Comparison of ENCODE assay signal across 25 mouse cellular contexts in genomic region chr12:104224598-104225300, GRCm38 (mm10). TPM values are rescaled to one million over a fixed set of nuclear protein-coding genes. Genes with fewer than 3 reads are reported as not detected.
DNase-seq lines count a peak whose midpoint lies in the region; ATAC-seq and TF ChIP-seq lines count a peak whose summit lies in the region.
"Had no signal": no experiment of that assay in that cellular context is flagged by ENCODE, and none has a peak within 500 bp of the region (broad histone marks: within the 10 kb centered on the region; RNA-seq: fewer than 3 reads in every experiment).

No protein-coding gene starts in this region.

- DNase-seq in kidney, adult 2 months, result peak; percentile 10
- peak; percentile 12 to 20 for DNase-seq in spleen, postnatal 36 days (ENCODE audit: low spot score in 2 of 2)
- no peak for DNase-seq in spleen, postnatal 14 days (ENCODE audit: low spot score in 2 of 2)
- DNase-seq in cerebellum, postnatal 10 days, result no peak
- no peak for DNase-seq in neural tube, embryonic 10.5 days (ENCODE audit: extremely low spot score, low spot score)
- DNase-seq: adrenal gland, postnatal 25 days; cerebellum, adult 8-10 months; gastrocnemius, postnatal 10 days; kidney, postnatal 4 days; lung, embryonic 14.5 days; spleen, adult 18-20 months; thymus, postnatal 14 days had no signal

- no peak overlapping the region for H3K4me2 ChIP-seq in kidney, embryonic 14.5 days (replicated peaks; ENCODE audit: low read depth, low read length)
- H3K4me2 ChIP-seq: embryonic facial prominence, embryonic 15.5 days; heart, embryonic 15.5 days; hindbrain, embryonic 14.5 days; intestine, embryonic 15.5 days; lung, embryonic 14.5 days; neural tube, embryonic 13.5 days had no signal

- WGBS in kidney, adult 2 months, result 65% methylated on average over 7 of the region's 7 CpGs
- 68% methylated on average over 7 of the region's 7 CpGs for WGBS in kidney, embryonic 14.5 days

- no peak for ATAC-seq in kidney, embryonic 14.5 days (ENCODE audit: low FRiP score, low TSS enrichment)
- peak; percentile 91 for ATAC-seq in granulocyte monocyte progenitor cell, adult 5-6 weeks (replicated peaks; ENCODE audit: poor library complexity, severe bottlenecking)
- ATAC-seq: intestine, embryonic 15.5 days had no signal

- TF ChIP-seq POLR2A in kidney, adult 2 months (IDR thresholded peaks at IDR 0.05; ENCODE audit: low read depth, low read length), result no peak

- no peak overlapping the region for H3K4me3 ChIP-seq in kidney, adult 2 months (ENCODE audit: insufficient read depth, low read depth, low read length)
- no peak overlapping the region for H3K4me3 ChIP-seq in kidney, embryonic 14.5 days (ENCODE audit: low read length)
- H3K4me3 ChIP-seq: embryonic facial prominence, embryonic 15.5 days; heart, embryonic 15.5 days; intestine, embryonic 15.5 days; neural tube, embryonic 13.5 days had no signal

- no peak overlapping the region for H3K27ac ChIP-seq in kidney, adult 2 months (ENCODE audit: insufficient read depth, low read depth, low read length)
- no peak overlapping the region for H3K27ac ChIP-seq in kidney, embryonic 14.5 days (ENCODE audit: low read depth, low read length)
- H3K27ac ChIP-seq: embryonic facial prominence, embryonic 15.5 days; heart, embryonic 15.5 days; hindbrain, embryonic 14.5 days; intestine, embryonic 15.5 days; neural tube, embryonic 13.5 days; stomach, postnatal 0 days had no signal

- no peak overlapping the region for H3K9ac ChIP-seq in kidney, embryonic 14.5 days (ENCODE audit: low read depth, low read length)
- H3K9ac ChIP-seq: embryonic facial prominence, embryonic 15.5 days; heart, embryonic 15.5 days; hindbrain, embryonic 14.5 days; intestine, embryonic 15.5 days; lung, embryonic 14.5 days; neural tube, embryonic 13.5 days had no signal

- no peaks in the 10 kb centered on the region for H3K36me3 ChIP-seq in kidney, adult 2 months (ENCODE audit: control insufficient read depth, insufficient read depth, low read length)
- H3K36me3 ChIP-seq in kidney, embryonic 14.5 days (ENCODE audit: control insufficient read depth, insufficient read depth, low read length), result no peaks in the 10 kb centered on the region
- H3K36me3 ChIP-seq: embryonic facial prominence, embryonic 15.5 days; heart, embryonic 15.5 days; intestine, embryonic 15.5 days; neural tube, embryonic 13.5 days had no signal

- no peaks in the 10 kb centered on the region for H3K27me3 ChIP-seq in kidney, adult 2 months (replicated peaks; ENCODE audit: control insufficient read depth, insufficient read depth, low read length)
- H3K27me3 ChIP-seq in kidney, embryonic 14.5 days (ENCODE audit: control insufficient read depth, insufficient read depth, low read length), result no peaks in the 10 kb centered on the region
- H3K27me3 ChIP-seq: embryonic facial prominence, embryonic 15.5 days; heart, embryonic 15.5 days; intestine, embryonic 15.5 days; neural tube, embryonic 13.5 days had no signal

- H3K9me3 ChIP-seq in kidney, embryonic 14.5 days (ENCODE audit: control insufficient read depth, low read length), result no peaks in the 10 kb centered on the region
- H3K9me3 ChIP-seq: embryonic facial prominence, embryonic 15.5 days; heart, embryonic 15.5 days; intestine, embryonic 15.5 days; neural tube, embryonic 13.5 days had no signal

- no peaks in the 10 kb centered on the region for H3K4me1 ChIP-seq in kidney, adult 2 months (ENCODE audit: control insufficient read depth, insufficient read depth, low read length)
- H3K4me1 ChIP-seq in kidney, embryonic 14.5 days (ENCODE audit: control insufficient read depth, insufficient read depth, low read length), result no peaks in the 10 kb centered on the region
- H3K4me1 ChIP-seq: embryonic facial prominence, embryonic 15.5 days; heart, embryonic 15.5 days; intestine, embryonic 15.5 days; neural tube, embryonic 13.5 days had no signal

- no peak for TF ChIP-seq CTCF in kidney, adult 2 months (conservative IDR thresholded peaks at IDR 0.05; ENCODE audit: insufficient read depth, insufficient read length, low read depth, low read length)

RNA-seq across cellular contexts. Expression of gene Serpina3f, which starts 10.4 kb away (rescaled TPM):
- 0.12 and 0.70 TPM in 2 replicates for polyA plus RNA-seq in kidney, adult 2 months (2012; rRNA removed)
- not detected in 2 replicates for polyA plus RNA-seq in kidney, embryonic 14.5 days (2014; fragmentation: Nextera tagmentation; extraction: Ambion mirVana)
- 0.69 TPM in 1 of 2 replicates, not detected in the other for total RNA-seq in granulocyte monocyte progenitor cell, adult 5-6 weeks (2014; fragmentation: Nextera tagmentation)
- 0.62 and 1.6 TPM in 2 replicates for total RNA-seq in granulocyte monocyte progenitor cell, adult 5-6 weeks (2017)
- total RNA-seq: layer of hippocampus, postnatal 14 days; left cerebral cortex, postnatal 14 days had no signal
- polyA plus RNA-seq: embryonic facial prominence, embryonic 15.5 days; frontal cortex, adult 2 months; neural tube, embryonic 13.5 days had no signal

RNA-seq across cellular contexts. Expression of gene Serpina3g, which starts 11.3 kb away (rescaled TPM):
- polyA plus RNA-seq in kidney, adult 2 months (2012; rRNA removed), result 3.7 and 8.2 TPM in 2 replicates
- 6.2 and 7.1 TPM in 2 replicates for polyA plus RNA-seq in kidney, embryonic 14.5 days (2014; fragmentation: Nextera tagmentation; extraction: Ambion mirVana)
- 30.4 and 34.2 TPM in 2 replicates for total RNA-seq in granulocyte monocyte progenitor cell, adult 5-6 weeks (2014; fragmentation: Nextera tagmentation)
- 26.5 and 29.7 TPM in 2 replicates for total RNA-seq in granulocyte monocyte progenitor cell, adult 5-6 weeks (2017)
- polyA plus RNA-seq: forebrain, embryonic 11.5 days had no signal

RNA-seq across cellular contexts. Expression of gene Serpina3i, which starts 38.2 kb away (rescaled TPM):
- 0.07 and 0.08 TPM in 2 replicates for polyA plus RNA-seq in kidney, adult 2 months (2012; rRNA removed)
- polyA plus RNA-seq in kidney, embryonic 14.5 days (2014; fragmentation: Nextera tagmentation; extraction: Ambion mirVana), result 0.22 TPM in 1 of 2 replicates, not detected in the other
- not detected in 2 replicates for total RNA-seq in granulocyte monocyte progenitor cell, adult 5-6 weeks (2014; fragmentation: Nextera tagmentation)
- total RNA-seq in granulocyte monocyte progenitor cell, adult 5-6 weeks (2017), result not detected in 2 replicates
- total RNA-seq: adrenal gland, postnatal 25 days; left cerebral cortex, postnatal 14 days; monocyte, adult 5-6 weeks had no signal
- polyA plus RNA-seq: frontal cortex, adult 2 months; intestine, embryonic 15.5 days; lung, embryonic 14.5 days; neural tube, embryonic 13.5 days had no signal

Comparison
In these comparisons a context has a peak if more than half of its experiments do, and no peak if none do; other contexts are left out.
1. DNase-seq: peak in kidney, adult 2 months (single experiment) and spleen, postnatal 36 days (2 of 2); none in spleen, postnatal 14 days (0 of 2), cerebellum, postnatal 10 days (0 of 2) and neural tube, embryonic 10.5 days (single experiment).